Mouse (Mus musculus): ENCODE results near the gene Epha2.

Epha2 gene

DNA sequence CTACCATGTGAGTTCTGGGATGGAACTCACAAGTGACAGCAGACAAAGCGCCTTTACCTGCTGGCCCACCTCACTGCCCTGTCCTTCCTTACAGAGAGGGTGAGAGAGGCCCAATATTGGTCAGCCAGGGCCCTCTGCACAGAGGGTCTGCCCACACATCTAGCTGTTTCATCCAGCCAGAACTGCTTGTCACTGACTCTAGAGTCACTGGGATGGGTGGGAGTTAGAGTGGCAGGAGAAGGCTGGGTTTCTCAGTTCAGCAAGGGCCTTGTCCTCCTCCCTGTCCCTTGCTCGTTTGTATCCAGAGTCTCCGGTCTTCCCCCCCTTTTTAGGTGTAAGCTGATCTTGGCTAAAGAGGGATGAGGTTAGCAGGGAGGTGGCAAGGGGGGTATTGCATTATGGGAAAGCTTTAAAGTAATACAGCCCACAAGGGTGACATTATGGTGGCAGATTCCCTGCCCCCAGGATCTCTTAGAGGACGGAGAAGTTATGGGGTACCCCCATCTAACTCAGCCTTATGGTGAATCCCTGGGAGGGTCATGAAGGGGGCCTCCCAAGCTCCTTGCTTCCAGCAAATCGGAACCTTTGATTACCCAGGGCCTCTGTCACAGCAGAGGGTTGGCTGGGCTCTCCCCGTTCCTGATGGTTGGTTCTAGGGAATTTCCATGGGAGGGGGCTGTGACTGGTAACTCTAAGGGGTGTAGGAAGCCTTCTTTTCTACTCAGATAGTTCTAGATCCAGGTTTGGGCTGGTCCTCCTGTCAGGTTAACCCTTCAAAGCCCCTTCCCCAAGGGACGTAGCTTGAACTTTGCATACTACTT, 2.6 kb downstream of the Epha2 start:
- no peak for DNase-seq (ENCODE audit: low read depth)

DNA sequence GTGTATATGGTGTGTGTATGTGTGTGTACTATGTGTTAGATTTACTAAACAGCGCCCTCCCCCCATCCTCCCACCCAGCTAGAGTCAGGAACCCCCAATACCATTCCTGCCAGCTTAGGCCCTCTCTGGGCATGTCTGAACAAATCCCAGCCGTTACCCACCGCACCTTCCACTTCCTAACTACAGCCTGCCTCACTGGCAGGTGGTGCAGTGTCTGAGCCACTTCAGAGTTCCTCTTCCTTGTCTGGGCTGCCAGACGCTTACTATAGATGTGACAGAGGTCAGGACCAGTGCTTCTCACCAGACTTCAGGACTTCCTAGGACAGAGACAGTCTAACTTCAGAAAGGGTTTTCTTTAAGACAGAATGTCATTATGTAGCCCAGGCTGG, 3.2 kb downstream of the Epha2 start:
- no peak for DNase-seq (ENCODE audit: low read depth)

GRCm38 (mm10) chr4:141306057-141306456, 5.0 kb downstream of the Epha2 start:
- no peak for DNase-seq (ENCODE audit: low read depth)

DNA sequence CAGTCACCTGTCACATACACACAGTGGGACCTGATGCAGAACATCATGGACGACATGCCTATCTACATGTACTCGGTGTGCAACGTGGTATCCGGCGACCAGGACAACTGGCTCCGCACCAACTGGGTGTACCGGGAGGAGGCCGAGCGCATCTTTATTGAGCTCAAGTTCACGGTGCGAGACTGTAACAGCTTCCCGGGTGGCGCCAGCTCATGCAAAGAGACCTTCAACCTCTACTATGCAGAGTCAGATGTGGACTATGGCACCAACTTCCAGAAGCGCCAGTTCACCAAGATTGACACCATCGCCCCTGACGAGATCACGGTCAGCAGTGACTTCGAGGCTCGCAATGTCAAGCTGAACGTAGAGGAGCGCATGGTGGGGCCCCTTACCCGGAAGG, 7.3 kb downstream of the Epha2 start:
- DNase-seq (ENCODE audit: low read depth) = no peak

- no peak for DNase-seq (ENCODE audit: low read depth)
Measured at GRCm38 (mm10) chr4:141308857-141309772, 8.1 kb downstream of the Epha2 start.

DNA sequence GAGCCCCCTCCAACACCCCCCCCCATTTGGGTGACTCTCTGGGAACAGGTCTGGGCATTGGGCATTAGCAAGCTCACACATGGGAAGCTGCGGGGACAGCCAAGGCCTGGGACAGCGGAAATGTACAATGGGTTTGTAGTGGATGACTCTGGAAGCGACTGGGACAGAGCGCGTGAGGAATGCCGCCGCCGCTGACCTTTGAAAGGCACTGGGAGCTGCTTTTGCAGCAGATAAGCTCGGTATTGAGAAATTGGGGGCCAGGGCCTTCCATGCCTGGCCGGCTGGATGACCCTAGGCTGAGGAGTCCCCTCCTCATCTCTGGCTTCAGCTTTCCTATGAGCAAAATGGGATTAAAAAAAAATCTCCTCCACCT, 8.7 kb downstream of the Epha2 start:
- no peak for DNase-seq (ENCODE audit: low read depth)

DNA sequence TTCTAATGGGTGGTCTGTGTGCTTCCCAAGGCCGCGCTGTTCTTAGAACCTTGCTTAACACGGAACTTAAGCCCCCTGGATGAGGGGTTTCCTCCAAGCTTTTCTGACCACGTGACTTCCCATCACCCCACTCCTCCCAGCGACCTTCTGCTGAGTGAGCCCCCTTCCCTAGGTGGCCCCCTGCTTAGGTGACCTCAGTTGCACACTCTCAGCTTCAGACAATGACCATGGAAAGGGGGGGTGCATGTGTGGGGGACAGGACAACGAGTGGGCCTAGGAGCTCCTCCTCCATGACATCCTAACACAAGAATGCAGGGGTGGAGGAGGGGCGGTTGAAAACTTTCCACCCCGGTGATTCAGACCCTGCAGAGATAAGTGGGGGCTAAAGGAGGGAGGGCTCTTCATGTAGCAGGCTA, 9.2 kb downstream of the Epha2 start:
- DNase-seq (ENCODE audit: low read depth) = no peak

DNA sequence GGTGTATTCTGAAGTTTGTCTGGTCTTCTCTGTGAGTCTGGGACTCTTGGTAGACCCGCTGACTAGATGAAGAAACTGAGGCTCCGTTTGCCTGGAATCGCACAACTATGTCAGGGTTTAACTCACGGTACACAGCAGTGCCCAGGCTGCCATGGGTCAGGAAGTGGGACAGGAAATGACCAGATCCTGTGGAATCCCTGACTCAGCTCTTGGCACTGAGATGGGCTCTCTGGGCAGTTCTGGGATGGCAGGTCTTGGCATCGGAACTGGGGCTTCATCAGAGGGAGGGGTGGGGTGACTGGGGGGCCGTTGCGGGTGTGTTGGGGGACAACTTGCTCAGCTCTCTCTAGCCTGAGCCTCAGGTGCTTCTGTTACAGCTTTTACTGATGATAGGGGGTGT, 10.0 kb downstream of the Epha2 start:
- DNase-seq (ENCODE audit: low read depth) = no peak

DNA sequence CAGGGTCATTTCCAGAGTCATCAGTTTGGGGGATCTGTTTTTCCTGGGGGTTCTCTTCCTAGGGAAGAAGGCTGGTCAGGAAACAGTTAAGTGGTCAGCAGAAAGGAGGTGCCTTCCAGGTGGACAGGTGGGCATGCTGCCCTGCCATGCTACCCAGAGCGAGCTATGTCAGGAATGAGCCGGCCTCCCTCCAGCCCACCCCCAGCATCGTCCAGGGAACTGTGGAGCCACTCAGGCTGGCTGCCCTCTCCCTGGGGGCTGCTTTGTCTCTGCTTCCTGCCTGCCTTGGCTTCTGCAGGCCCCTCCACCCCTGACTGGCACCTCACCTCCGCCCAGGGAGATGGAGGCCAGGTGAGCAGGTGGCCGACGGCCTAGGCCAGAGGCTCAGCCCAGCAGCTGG, 10.5 kb downstream of the Epha2 start:
- DNase-seq (ENCODE audit: low read depth) = no peak

GRCm38 (mm10) chr4:141311908-141312307, 10.9 kb downstream of the Epha2 start:
- no peak for DNase-seq (ENCODE audit: low read depth)

GRCm38 (mm10) chr4:141312513-141313131, 11.6 kb downstream of the Epha2 start:
- no peak for DNase-seq (ENCODE audit: low read depth)

GRCm38 (mm10) chr4:141313481-141313880, 12.4 kb downstream of the Epha2 start:
- no peak for DNase-seq (ENCODE audit: low read depth)

DNA sequence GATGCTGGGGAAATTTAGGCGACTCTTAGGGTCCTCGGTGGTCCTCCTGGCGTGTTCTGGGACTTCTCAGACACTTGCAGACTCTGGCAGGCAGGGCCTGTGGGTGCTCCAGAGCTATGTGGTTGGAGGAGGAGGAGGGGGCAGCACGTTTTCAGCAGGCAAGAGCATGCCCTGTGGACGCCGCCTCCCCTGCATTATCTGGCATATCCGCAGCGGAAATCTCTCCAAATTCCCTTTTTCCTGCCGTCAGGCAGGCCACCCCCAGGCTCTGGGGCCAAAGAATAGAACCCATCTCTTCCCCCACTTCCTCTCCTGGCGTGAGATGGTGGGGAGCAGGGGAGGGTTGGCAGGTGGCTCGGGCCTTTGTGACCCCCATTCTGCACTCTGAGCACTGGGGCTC, 12.9 kb downstream of the Epha2 start:
- DNase-seq (ENCODE audit: low read depth) = no peak

- no peak for DNase-seq (ENCODE audit: low read depth)
Measured at GRCm38 (mm10) chr4:141314745-141315144, 13.7 kb downstream of the Epha2 start.

DNA sequence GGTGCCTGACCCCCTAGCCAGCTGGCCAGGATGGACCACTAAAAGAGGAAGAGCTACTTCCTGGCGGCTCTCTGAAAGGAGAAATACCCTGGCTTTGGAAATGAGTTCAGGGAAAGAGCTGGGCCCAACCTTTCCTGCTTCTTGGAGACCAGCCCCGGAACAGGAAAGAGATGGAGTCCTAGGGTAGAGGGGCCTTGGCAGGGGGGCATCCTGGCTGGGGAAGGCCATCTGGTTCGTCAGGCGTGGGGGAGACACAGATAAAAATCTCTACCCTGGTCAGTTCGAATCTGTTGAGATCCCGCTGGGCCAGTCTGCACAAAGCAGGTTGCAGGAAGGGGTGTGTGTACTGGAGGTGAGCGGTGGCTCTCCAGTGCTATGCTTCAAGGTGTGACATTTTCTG, 15.0 kb downstream of the Epha2 start:
- DNase-seq (ENCODE audit: low read depth) = no peak

GRCm38 (mm10) chr4:141316498-141317180, 15.6 kb downstream of the Epha2 start:
- DNase-seq (ENCODE audit: low read depth) = no peak

DNA sequence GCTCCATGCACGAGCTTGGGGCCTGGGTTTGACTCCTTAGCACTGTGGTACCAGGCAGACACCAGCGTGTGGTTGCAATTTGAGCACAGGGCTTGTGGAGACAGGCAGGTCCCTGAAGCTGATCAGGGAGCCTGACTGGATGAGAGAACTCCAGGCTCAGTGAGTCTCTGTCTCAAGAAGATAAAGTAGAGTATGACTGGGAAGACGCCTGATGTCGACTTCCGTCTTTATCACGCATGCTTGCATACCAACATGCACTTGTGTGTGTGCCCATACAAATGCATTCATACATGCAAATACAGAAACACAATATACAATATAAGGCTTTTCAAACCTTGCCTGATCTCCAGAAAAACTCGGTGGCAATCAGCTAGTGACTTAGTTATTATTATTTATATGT, 16.9 kb downstream of the Epha2 start:
- no peak for DNase-seq (ENCODE audit: low read depth)

DNA sequence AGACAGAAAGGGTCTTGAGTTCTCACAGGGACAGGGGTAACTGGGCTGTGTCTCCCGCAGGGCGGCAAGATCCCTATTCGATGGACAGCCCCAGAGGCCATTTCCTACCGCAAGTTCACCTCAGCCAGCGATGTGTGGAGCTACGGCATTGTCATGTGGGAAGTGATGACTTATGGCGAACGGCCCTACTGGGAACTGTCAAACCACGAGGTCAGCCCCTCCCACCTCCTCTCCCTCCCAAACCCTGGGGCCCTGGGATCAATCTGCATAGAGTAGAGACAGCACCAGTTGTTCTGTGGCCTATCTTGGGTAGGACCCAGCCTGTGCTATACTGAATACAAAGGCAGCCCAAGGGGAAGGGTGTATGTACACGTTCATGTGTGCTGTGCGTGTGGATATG, 21.5 kb downstream of the Epha2 start:
- no peak for DNase-seq (ENCODE audit: low read depth)

GRCm38 (mm10) chr4:141324771-141325191, 23.7 kb downstream of the Epha2 start:
- DNase-seq (ENCODE audit: low read depth) = no peak

DNA sequence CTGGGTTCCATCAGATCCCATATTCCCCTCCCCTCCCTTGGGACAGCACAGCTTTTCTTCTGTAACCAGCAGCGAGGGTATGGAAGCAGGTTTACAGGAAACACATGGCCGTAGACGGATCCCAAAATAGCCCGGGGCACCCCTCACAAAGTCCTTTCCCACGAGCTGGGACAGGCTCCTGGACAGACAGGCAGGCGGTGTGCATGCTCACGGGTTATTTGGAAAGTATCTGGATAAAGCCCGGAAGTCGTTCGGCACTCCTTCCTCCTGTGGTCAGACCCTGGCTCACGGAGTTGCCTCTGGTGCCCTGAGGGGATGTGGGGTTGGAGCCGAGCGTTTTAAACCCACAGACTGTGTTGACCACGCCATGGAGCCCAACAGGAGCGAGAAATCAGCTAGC, 24.6 kb downstream of the Epha2 start:
- no peak for DNase-seq (ENCODE audit: low read depth)

- DNase-seq (ENCODE audit: low read depth) = no peak
Measured at GRCm38 (mm10) chr4:141327075-141327474, 26.0 kb downstream of the Epha2 start.

DNA sequence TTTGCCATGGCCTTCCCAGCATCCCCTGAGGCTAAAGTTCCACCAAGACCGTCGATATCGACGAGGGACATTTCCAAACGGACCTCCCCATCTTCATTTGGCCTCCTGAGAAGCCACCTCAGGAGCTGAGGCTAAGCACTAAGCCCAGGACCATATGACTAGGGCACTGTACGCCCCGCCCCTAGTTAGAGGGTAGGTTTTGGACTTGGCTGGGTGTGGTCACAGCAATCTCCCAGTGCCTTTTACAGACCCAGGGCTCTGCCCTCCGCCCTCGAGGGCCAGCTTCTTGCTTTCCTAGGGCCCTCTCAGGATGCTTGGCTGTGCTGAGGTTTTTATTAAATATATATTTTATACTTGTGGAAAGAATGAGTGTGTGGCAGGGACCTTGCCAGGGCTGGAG, 27.7 kb downstream of the Epha2 start:
- DNase-seq (ENCODE audit: low read depth) = no peak

Measured in c-Kit-positive CD71-negative TER-119-negative erythroid progenitor cells, embryonic 14.5 days (primary cell).